Mouse (Mus musculus) erythroblast, adult 5-6 weeks (primary cell): ENCODE data around the gene Zfp992. TPM values are rescaled to one million over a fixed set of nuclear protein-coding genes. Genes with fewer than 3 reads are reported as not detected.
A peak's percentile ranks its signal among the peaks of the same experiment; 100 is the strongest.
"Not testable (repeated sequence)": the region's sequence is repeated elsewhere in the genome, so short reads cannot be mapped to it uniquely, and the experiment has no call there.

Experiments
- ATAC-seq: replicated peaks from 2 replicates; pipeline ENCODE4 v1.8.0; 2016; ENCODE audit warnings: moderate number of reproducible peaks, mild to moderate bottlenecking, moderate TSS enrichment, inconsistent platforms; ENCODE audit not compliant: poor library complexity, low FRiP score, severe bottlenecking
- total RNA-seq, 2 experiments: library from RNA; stranded (forward) in 1 of 2; stranded (reverse) in 1 of 2; fragments of 150-400 nt in 1 of 2; fragments of 200-764, 138-1000 nt in 1 of 2; gene quantifications; 2 replicates each; pipeline versions ENCODE4 v1.2.3 to v1.2.4; 2015 to 2017; ENCODE audit warnings: low replicate concordance in 2 of 2

Zfp992 gene
- 4.4 and 6.5 TPM in 2 replicates for total RNA-seq (2015; ENCODE audit: low replicate concordance)
- total RNA-seq (2017; ENCODE audit: low replicate concordance), result 0.26 and 2.2 TPM in 2 replicates

DNA sequence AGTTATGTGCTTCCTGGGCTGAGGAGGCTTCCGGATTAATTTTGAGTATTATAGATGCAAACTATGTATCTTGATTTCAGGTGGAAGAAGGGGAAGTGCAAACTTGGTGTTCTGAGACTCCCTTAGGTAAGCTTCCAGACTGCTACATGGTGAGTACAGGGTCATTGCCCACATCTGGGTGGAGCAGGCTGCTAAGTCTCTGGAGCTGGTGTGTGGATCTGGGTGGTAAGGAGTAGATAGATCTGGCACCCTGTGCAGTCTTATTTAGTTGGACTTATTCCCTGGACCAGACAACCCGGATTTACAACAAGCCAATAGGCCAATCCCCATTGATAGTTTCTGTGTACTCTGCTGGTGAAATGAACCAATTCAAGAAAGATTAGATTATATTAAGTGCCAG is at the start of gene Zfp992:
TSS of gene Zfp992 (plus strand) at position 74 of the 400 bp plus-strand sequence.
- not testable (repeated sequence) for ATAC-seq

DNA sequence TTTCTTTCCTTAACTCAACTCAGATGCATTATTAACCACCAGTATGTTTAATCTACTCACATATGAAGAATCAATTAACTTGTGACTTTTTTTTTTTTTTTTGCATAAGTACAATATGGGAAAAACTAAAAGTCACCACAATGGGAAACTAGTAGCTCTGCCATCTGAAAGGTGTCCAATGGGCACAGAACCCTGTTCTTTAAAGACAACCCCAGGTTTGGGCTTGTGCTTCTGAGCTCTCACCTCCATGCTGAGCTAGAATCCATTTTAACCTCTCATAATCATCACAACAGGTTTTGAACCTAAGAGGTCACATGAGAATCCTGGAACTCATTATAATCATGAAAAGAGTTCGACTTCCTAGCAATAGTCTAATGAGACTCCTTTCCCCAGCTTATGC is 19.4 kb upstream of the Zfp992 start:
- not testable (repeated sequence) for ATAC-seq

DNA sequence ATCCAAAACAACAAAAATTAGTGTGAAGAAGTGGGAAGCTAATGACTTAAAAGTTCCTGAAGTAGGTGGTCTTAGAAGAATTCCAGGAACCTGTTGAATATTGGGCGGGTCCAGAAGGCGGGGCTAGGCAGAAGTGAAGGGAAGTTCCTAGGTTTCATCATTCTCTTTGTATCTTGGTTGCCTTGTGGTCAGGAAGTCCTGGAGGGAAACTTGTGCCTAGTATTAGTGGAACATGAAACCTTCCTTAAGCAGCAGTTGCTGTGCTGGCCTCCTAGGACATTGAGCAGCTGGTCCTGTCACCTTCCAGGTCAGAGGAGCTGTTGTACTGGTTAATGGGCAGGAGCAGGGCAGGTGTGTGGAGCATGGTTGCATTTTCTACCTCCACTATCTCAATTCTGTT is 17.9 kb upstream of the Zfp992 start:
- not testable (repeated sequence) for ATAC-seq

DNA sequence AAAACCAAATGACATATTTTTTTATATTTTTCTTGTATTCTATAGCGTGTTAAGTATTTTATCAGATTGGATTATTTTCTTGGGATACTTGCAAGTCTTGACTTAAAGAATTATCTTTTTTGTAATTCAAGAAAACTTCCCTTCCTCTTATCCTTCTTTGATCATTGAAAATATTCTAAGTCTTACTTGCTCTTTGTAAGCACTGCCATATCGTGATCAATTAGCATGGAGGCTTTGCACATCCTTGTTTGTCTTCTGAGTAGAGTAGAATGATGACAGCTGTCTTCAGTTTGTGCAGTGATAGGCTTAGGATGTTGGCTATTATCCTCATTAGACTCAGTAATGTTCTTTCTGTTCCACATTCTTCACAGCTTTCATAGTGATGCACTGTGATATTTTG is 13.3 kb upstream of the Zfp992 start:
- not testable (repeated sequence) for ATAC-seq

DNA sequence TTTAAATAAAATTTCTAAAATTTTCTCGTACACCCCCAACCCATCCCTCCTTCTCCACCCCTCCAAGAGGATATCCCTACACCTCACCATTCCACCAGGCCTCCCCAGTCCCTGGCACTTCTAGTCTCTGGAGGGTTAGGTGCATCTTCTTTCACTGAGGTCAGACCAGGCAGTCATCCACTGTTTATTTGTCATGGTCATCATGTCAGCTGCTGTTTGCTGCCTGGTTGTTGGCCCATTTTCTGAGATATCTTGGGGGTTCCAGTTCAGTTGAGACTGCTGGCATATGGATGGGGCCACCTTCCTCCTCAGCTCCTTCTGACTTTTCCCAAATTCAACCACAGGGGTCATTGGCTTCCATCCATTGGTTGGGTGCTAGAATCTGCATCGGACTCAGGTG is 11.6 kb upstream of the Zfp992 start:
- ATAC-seq, result not testable (repeated sequence)

DNA sequence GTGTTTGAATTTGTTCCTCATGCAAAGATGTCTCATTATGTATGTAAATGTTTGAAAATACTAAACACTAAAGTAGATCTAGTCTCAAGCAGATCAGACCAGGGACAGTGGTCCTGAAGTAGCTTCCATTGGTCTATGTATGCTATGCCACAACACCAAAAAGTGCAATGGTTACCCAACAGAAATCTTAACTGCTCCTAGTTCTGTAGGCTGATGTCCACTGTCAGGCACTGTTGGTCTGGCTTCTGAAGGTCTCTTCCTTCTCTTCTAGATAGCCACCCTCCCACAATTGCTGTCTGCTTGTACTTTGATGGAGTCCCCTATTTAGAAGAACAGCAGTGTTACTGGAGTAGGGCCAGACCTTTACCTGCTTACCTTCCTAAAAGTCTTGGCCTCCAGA is 4.5 kb upstream of the Zfp992 start:
- not testable (repeated sequence) for ATAC-seq

DNA sequence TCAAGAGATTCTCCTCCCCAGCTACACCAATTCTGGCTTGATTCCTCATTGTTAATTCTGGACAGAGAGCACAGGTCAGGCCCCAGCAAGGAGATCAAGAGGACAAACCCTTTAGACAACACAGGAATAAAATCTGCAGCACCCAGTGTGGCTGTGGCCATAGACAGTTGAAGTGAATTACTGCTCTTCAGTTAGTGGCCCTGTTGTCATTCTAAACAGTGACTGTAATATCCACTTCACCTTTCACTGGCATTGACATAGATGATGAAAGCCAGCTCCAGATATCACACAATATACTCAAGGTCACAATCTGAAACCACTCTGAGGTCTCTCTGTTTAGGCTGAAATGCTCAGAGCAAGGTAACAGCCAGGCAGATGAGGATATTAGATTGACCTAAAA is 3.7 kb upstream of the Zfp992 start:
- ATAC-seq, result not testable (repeated sequence)

DNA sequence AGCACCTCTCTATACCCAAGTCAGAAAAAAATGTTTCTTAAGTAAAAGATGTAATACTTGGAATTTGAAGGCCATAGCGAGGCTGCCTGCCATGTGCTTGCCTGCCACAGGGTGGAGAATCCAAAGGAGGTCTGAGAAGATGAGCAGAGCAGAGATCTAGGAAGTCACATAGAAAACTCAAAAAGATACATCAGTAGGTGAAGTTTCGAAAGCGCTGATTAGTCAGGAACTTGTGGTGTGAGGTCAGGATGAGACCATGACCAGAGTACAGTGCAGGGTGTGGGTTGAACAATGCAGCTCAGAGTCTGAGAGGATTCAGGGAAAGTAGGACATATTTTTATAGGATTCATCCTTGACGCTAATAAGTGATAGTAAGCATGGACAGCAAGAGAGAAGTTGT is 2.7 kb upstream of the Zfp992 start:
- ATAC-seq, result not testable (repeated sequence)

DNA sequence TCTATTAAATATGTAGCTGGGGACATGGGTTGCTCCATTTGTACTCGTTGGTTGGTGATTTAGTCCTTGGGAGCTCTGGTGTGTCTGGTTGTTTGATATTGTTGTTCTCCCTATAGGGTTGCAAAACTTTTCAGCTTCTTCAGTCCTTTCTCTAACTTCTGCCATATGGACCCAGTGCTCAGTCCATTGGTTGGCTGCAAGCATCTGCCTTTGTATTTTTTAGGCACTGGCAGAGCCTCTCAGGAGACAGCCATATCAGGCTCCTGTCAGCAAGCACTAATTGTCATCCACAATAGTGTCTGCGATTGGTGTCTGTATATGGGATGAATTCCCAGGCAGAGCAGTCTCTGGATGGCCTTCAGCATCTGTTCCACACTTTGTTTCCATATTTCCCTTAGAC is 1.8 kb upstream of the Zfp992 start:
- not testable (repeated sequence) for ATAC-seq

DNA sequence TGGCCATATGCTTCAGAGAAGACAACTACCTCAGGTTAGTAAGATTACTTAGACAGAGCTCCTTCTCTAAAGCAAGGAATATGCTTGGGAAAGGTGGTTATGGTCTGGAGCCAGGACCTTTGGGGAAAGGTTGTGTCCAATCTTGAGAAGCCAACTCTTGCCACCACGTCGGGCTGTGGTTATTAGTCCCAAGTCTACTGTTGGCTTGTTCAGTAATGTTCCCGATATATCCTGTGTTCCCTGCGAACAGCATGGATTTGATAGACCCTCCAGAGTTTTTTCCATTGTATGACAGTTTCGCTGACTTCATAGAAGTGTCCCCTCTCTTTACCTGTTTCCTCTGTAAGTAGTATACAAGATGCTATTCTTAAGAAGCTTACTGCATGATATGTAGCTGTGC is 888 bp downstream of the Zfp992 start:
- not testable (repeated sequence) for ATAC-seq

DNA sequence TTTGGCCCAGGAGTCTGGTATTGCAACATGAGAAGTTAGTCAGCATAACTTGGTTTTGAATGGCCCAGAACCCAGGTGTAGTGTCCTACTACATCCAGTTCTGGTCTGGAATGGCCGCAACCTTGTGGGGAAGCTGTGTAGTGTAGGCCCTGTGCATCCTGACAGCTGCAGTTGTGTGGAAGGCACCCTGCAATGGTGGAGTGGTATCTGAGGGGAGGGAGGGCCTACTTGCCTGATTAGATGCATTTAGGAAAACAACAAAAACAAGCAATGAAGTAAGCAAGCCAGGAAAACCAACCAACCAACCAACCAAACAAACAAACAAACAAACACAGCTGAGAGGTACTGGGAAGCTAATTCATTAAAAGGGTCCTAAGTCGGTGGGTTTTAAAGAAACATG is 3.8 kb downstream of the Zfp992 start:
- ATAC-seq, result not testable (repeated sequence)

DNA sequence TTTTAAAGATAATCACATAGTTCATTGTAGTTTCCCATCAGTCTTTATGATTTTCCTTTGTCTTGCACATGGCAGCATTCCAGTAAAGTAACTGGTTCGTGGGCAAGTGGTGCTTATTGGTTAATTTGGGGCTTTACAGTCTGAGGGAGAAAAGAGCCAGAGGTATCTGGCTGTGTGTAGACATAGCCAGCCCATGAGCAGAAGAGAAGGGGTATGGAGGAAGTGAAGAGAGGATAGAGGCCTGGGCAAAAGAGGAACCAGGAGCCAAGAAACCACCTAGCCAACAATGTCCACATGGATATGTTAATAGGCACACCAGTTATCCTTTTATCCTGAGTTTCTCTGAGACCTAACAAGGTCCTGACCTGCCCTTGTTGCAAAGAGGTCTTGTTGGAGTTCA is 5.3 kb downstream of the Zfp992 start:
- not testable (repeated sequence) for ATAC-seq

DNA sequence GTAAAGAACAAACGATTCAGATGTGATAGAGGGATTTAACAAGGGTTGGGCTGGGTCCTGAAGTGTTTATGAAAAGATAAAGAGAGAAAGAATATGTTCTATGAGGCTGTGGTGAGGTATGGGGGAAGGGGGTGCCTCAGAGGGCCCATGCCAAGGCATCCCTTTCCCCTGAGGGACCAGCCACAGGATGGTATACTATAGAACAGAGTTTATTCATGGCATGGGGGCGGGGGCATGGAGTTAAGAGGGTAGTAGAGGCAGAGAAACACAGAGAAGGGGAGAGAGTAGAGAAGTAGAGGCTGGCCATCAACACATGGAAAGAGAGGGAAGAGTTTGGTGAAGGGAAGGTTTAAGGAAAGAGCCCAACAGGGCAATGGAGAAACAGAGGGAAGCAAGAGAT is 6.1 kb downstream of the Zfp992 start:
- ATAC-seq, result no peak

DNA sequence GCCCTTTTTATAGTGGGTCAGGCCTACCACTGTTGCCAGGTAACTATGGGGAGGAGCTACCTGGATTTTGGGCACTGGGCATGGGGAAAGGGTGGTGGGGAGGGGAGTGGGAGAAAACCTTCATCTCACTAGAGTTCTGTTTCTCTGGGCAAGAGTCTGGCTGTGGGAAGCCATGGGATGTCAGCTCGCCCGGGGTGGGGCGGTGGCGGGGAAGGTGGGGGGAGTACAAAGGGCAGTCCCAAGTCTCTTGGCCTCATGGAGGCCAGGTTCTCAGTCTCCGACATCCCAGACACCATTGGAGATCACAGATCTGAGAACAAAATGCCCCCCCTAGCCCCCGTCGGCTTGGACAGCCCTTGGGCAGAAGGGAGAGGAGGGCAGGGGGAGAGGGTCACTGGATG is 6.5 kb downstream of the Zfp992 start:
- no peak for ATAC-seq

DNA sequence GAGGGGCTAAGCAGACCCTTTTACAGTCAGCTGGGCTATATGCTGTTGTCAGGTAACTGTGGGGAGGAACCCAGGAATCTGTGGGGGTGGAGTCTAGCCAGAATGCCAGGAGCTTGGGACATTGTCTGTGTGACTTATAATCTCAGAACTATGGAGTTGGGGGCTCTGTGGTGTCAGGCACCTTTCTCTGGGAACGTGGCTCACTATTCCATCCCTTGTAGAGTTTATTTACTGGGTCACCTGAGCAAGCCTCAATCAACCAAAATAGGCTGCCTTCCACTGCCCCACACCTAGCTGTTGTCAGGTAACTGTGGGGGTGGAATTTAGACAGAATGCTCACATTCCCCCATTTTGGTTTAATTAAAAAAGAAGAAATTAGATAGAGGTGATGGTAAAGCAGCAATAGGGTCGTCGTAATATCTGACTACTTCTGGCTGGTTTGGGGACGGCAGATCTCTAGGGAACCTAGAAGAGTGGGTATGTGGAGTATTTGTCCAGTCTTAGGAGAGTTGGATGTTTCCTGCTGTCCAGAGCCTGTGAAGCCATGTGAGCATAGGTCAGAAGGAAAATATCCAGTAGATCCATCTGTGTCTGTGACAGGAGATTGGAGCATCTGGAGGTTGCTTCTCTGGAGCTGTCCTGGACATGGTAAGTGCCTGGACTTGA is 7.4 kb downstream of the Zfp992 start:
- no peak for ATAC-seq

DNA sequence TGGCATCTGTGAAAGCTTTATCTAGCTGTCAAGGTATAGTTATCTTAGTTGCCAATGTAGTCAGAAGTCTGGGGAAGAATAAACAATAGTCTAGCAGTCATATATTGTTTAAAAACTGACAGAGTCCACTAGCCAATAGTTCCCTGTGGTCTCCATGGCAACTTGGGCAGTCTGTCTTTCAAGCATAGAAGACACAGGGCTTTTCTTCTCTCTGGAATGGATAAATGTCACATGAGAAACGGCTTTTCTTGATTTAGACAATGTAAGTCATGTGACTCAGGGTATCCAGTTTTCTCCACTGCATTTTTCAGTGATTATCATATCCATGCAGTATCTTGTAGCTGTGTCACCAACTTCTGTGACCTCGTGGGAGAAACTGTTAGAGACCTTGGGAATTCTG is 8.3 kb downstream of the Zfp992 start:
- ATAC-seq, result no peak

DNA sequence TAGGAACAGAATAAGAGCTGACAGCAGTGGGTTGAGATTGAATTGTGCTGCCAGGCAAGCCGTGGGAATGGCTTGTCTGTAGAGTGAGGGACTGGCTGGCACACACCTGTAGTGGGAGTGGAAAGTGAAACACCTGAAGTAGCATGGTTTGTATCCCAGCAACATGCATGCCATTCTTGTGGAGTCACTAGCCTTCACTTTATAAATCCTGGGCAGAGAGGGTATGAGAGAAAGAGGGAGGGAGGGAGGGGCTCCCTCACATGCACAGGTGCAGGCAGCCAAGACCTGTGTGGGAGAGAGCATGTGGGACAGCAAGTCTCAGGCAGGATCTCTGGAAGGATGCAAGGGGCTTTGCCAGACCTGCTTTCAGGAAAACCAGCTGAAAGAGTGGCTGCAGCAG is 8.9 kb downstream of the Zfp992 start:
- ATAC-seq, result no peak

DNA sequence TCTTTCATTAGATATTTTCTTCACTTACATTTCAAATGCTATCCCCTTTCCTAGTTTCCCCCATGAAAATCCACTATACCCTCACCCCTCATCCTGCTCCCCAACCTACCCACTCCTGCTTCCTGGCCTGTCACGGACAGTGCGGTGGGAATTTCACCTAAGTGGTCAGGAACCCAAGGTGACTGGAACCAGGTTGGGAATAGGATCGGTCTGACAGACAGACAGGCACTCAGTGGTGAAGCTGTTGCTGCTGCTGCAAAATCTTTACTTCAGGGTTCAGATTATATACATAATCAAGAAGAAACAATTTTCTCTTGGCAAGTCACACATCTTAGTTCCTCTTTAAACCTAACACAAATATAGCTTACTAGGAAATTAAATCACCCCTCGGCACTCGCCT is 11.0 kb downstream of the Zfp992 start:
- not testable (repeated sequence) for ATAC-seq

DNA sequence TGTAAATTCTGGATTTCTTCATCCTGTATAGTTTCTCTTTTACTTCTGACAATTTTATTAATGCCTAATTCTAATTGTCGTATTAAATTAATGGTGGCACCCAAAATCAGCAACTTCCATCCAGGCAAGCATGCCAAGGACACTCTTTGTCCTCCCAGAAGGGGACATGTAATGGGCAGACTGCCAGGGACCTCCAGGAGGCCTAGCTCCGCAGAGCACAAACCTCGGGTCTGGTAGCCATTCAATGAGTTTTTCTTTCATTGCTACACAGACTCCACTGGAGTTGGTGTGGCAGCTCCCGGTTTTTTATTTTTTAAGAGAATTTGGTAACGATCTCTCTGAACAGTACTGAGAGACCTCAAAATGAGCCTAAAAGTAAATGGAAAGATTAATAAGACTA is 11.9 kb downstream of the Zfp992 start:
- ATAC-seq, result peak; percentile 54; the same call in 1 of the 2 replicates

DNA sequence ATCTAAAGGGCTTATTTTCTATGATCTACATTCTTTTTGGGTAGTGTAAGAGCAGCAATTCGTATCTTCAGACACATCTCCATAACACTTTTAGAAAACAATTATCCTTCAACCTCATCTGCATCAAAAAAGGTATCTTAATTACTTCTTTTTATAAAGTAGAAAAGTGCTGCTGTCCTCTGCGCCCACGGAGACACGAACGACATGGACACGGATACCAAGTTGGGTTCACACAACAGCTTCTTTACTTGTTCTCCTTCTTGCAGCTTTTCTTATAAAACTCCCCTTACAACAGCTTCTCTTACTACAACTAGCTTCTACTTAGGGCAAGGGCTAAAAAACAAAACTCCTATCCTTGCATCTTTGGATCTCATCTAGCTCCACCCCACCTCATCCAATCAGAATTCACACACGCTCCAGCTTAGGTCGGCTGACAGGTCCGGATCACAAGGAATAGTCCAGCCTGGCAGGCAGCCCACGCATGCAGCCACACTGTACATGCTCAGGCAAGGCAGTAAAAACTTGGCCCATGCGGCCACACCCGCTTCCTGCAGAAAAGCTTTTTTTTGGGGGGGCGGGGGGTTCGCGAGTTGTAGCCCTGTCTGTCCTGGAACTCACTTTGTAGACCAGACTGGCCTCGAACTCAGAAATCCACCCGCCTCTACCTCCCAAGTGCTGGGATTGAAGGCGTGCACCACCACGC is 15.0 kb downstream of the Zfp992 start:
- not testable (repeated sequence) for ATAC-seq

DNA sequence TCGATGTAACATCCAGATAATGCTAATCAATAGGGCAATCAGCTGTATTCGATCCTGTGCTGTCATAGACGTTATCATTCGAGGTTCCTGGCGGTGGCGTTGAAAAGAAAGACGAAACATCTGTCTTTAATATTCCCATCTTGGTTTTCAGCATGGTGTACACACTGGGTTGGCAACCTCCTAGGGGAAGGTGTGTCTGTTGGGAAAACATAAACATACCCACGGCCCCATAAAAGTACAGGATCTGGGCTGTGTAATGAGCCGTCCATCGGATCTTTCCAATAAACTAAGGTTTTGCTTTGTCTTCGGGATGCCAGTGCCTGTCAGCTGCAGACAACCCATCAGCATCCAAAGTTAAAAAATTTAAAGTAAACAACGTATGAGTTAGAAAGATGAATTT is 21.2 kb downstream of the Zfp992 start:
- not testable (repeated sequence) for ATAC-seq
